Mouse (Mus musculus) v-Abl transformed pro-B cells (cell line): ENCODE measurements around the gene Icam2.

Experiments
- in situ Hi-C, 2 experiments: fragments of 400-800 bp; cut with MboI; formaldehyde crosslinking; loops; one replicate each; pipeline ENCODE4 v1.15.1; 2025; ENCODE audit not compliant: unreplicated experiment in 2 of 2

Gene Icam2

GRCm38 (mm10) chr11:106387791-106388216 is at the start of gene Icam2:
Icam2 (minus strand) TSS chr11:106388075.
- in situ Hi-C loops: loop anchor here in 1 of 2 experiments (25.0 kb wide), 1 partner anchor 1051 kb away; no protein-coding TSS in a partner anchor

- in situ Hi-C loops: no loop called here
Measured at GRCm38 (mm10) chr11:106437543-106437942, 49.7 kb upstream of the Icam2 start.

- in situ Hi-C loops: no loop called here
Measured at GRCm38 (mm10) chr11:106437039-106437438, 49.2 kb upstream of the Icam2 start.

- in situ Hi-C loops: no loop called here
Measured at GRCm38 (mm10) chr11:106430392-106430791, 42.5 kb upstream of the Icam2 start.

- in situ Hi-C loops: loop anchor here in 1 of 2 experiments (10.0 kb wide), 1 partner anchor 315 kb away; no protein-coding TSS in a partner anchor
Measured at GRCm38 (mm10) chr11:106429689-106430088, 41.8 kb upstream of the Icam2 start.

GRCm38 (mm10) chr11:106428556-106428955 is 40.7 kb upstream of the Icam2 start:
- in situ Hi-C loops: loop anchor here in 1 of 2 experiments (10.0 kb wide), 1 partner anchor 316 kb away; no protein-coding TSS in a partner anchor

- in situ Hi-C loops: loop anchor here in 1 of 2 experiments (10.0 kb wide), 1 partner anchor 317 kb away; no protein-coding TSS in a partner anchor
Measured at GRCm38 (mm10) chr11:106428106-106428505, 40.2 kb upstream of the Icam2 start.

- in situ Hi-C loops: loop anchor here in 1 of 2 experiments (10.0 kb wide), 1 partner anchor 318 kb away; no protein-coding TSS in a partner anchor
Measured at GRCm38 (mm10) chr11:106426447-106426846, 38.6 kb upstream of the Icam2 start.

GRCm38 (mm10) chr11:106425201-106425600 is 37.3 kb upstream of the Icam2 start:
- in situ Hi-C loops: loop anchor here in 1 of 2 experiments (10.0 kb wide), 1 partner anchor 320 kb away; no protein-coding TSS in a partner anchor

GRCm38 (mm10) chr11:106419262-106420102 is 31.6 kb upstream of the Icam2 start:
- in situ Hi-C loops: loop anchor here (5.0 to 10.0 kb wide), 4 partner anchors 73 to 325 kb away; no protein-coding TSS in a partner anchor

GRCm38 (mm10) chr11:106418622-106419196 is 30.8 kb upstream of the Icam2 start:
- in situ Hi-C loops: loop anchor here (5.0 to 10.0 kb wide), 3 partner anchors 74 to 316 kb away; no protein-coding TSS in a partner anchor

GRCm38 (mm10) chr11:106417860-106418259 is 30.0 kb upstream of the Icam2 start:
- in situ Hi-C loops: loop anchor here (5.0 to 10.0 kb wide), 3 partner anchors 74 to 317 kb away; no protein-coding TSS in a partner anchor

- in situ Hi-C loops: loop anchor here (5.0 to 10.0 kb wide), 3 partner anchors 76 to 318 kb away; no protein-coding TSS in a partner anchor
Measured at GRCm38 (mm10) chr11:106416331-106416730, 28.5 kb upstream of the Icam2 start.

- in situ Hi-C loops: loop anchor here in 1 of 2 experiments (10.0 kb wide), 1 partner anchor 322 kb away; no protein-coding TSS in a partner anchor
Measured at GRCm38 (mm10) chr11:106412641-106413360, 24.9 kb upstream of the Icam2 start.

GRCm38 (mm10) chr11:106411157-106411556 is 23.3 kb upstream of the Icam2 start:
- in situ Hi-C loops: loop anchor here in 1 of 2 experiments (10.0 kb wide), 1 partner anchor 324 kb away; no protein-coding TSS in a partner anchor

GRCm38 (mm10) chr11:106410507-106410906 is 22.6 kb upstream of the Icam2 start:
- in situ Hi-C loops: loop anchor here in 1 of 2 experiments (10.0 kb wide), 1 partner anchor 324 kb away; no protein-coding TSS in a partner anchor

GRCm38 (mm10) chr11:106410011-106410410 is 22.1 kb upstream of the Icam2 start:
- in situ Hi-C loops: loop anchor here in 1 of 2 experiments (10.0 kb wide), 1 partner anchor 325 kb away; no protein-coding TSS in a partner anchor

- in situ Hi-C loops: loop anchor here (5.0 to 25.0 kb wide), 6 partner anchors 234 to 1061 kb away; partner anchors contain the start of genes Ace3 (in 1 of the 2), Gm10840 (in 1 of the 2) and Limd2 (in 1 of the 2)
Measured at GRCm38 (mm10) chr11:106398481-106398880, 10.6 kb upstream of the Icam2 start.

GRCm38 (mm10) chr11:106397656-106398055 is 9.8 kb upstream of the Icam2 start:
- in situ Hi-C loops: loop anchor here (5.0 to 25.0 kb wide), 6 partner anchors 233 to 1060 kb away; partner anchors contain the start of genes Ace3 (in 1 of the 2), Gm10840 (in 1 of the 2) and Limd2 (in 1 of the 2)
